Mouse (Mus musculus): ENCODE data around the gene En1.

Gene En1

DNA sequence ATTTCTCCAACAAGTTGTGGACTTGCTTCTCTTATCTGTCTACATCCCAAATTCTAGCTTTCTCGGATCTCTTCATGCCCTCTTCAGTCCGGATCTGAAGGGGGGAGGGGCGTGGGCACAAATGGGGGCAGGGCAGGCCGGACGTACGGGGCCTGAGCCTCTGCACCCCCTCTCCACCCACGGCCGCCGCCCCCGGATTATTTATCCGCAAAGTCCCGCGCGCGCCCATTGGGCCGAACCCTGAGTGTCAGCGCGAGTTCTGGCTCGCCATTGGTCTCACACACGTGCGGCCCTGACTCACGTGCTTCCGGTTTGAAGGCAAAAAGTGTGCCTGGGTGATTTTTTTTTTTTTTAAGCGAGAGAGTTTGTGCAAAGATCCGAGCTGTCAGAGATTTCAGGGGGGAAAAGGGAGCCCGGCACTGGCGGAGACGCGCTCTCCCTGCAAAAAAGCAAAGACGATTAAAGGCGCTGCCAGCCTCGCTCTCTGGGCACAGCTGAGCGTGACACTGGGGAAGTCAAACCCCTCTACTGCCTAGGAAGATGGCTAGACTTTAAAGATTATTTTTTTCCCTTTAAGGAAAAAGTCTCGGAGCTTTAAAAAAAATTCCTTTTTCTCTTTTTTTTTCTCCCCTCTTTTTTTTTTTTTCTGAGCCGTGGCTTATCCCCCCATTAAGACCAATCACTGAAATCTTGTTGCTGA lies at the start of gene En1:
TSS of gene En1 (plus strand) at position 388 of the 700 bp plus-strand sequence.
- DNase-seq (ENCODE audit: low read depth, low spot score): no peak

DNA sequence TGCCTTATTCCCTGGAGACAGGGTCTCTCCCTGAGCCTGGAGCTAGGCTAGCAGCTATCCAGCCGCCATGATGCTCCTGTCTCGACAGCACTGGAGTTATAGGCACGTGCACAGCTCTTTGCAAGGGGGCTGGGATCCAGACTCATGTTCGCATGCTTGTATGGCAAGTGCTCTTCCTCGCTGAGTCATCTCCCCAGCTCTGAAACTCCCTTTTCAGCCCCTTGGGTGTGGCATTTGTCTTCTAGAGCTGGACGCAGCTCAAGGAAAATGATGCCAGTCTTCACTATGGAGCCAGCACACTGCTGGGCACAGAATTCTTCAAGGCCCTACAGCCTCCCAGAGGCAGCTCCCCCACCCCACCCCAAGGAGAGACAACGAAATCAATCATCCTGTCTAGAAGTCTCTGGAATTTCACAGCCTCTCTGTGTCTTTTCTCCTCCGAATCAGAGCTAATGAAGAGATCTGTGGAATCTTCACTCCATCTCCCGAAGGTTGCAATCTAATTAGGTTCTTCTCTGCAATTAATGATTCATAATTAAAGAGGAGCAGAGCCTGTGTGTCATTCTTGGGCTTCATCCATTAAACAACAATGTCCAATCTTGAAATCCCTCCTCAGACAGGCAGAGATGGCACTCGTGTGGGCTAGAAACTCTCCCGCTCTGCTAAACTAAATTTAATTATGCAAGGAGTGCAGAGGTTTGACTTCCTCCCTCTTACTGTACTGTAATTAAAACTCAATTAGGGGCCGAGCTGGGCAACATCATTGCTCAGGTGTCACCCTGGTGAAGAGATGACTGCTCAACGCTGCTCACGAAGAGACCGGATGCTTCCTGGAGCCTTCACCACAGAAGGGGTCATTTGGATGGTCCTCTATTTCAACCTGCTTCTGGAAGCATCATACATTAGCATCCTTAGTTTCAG lies 45.0 kb upstream of the En1 start:
- DNase-seq (ENCODE audit: low read depth, low spot score): no peak

DNA sequence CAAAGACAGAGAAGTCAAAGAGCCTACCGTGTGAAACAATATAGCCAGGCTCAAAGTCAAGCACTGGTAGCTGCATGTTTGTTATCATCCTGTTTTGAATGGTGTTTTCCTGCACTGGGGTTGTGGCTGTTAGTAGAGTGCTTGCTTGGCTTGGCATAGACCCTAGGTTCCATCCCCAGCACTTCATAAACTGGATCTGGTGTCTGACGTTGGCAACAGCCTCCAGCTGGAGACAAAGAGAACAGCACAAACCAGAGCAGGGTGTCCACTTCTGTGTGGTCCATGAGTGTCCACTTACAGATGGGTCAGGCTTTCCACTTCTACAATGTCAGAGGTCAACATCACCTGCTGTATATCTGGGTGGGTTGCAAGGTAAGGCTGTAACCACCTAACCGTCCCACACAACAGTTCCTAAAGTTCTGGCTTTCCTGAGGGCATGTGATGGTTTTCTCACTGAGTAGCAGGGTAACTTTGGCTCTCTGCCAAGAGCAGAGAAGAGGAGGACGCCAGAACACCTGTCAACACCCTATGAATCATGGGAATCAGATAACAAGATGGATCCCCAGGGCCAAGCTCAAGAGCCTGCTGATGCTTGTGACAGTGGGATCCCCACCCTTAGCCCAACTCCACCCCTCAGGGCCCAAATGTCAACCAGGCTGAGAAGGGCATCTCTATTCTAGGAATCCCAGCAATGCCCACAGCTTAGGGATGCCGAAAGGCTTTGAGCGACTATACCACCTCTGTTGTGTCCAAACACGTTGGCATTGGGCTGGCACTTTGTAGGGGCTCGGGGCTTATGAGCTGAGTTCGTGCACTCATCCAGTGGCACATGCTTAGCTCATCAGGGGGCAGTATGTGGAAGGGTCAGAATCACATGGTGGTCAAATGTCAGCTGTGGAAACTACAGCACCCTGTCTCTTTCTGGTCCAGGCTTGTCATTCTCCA lies 43.6 kb upstream of the En1 start:
- no peak for DNase-seq (ENCODE audit: low read depth, low spot score)

DNA sequence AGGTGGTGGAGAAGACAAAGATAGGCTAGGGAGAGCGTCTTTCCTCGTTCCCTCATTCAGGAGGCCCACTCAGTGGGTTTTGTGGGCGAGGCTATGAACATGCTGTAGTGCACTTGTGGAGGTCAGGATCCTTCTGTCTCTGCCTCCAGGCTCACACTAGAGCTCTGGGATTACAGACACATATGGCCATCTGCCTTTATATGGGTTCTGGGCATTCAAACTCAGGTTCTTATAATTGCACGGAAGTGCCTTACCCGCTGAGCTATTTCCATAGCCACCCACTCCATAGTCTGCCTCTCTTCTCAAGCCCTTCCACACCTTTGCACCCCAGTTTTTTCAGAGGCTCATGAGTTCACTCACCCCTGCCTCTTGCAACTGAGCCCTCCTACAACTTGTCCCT lies 42.3 kb upstream of the En1 start:
- no peak for DNase-seq (ENCODE audit: low read depth, low spot score)

DNA sequence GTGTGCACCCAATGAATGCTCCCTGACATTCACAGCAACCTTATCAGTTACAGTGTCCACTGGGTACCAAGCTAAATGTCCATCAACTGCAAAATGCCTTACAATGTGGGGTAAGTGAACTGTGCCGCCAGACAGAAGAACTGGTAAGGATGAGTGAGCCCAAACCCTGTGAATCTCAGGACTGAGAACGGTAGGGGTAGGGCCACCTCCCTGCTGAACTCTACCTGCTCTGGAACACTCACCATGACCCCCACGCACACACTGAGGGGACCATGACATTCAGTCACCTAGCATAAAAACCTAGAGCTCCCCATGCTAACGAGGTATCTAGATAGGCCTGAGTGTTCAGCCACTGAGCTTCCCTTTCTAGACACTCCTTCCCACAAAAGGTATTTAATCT lies 20.9 kb upstream of the En1 start:
- DNase-seq (ENCODE audit: low read depth, low spot score): no peak

DNA sequence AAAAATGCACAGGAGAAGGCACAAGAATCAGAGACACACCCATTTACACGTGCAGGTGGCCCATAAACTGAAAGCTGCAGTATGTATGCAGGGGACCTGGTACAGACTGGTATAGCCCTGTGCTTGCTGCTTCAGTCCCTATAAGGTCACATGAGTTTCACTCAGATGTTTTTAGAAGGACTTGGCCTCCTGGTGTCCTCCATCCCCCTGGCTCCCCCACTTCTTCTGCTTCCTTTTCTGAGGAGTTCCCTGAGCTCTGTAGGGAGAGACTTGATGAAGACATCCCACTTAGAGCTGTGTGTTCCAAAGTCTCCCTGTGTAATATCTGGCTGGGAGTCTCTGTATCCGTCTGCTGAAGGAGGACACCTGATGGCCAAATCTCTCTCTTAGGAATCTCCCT lies 16.7 kb upstream of the En1 start:
- no peak for DNase-seq (ENCODE audit: low read depth, low spot score)

DNA sequence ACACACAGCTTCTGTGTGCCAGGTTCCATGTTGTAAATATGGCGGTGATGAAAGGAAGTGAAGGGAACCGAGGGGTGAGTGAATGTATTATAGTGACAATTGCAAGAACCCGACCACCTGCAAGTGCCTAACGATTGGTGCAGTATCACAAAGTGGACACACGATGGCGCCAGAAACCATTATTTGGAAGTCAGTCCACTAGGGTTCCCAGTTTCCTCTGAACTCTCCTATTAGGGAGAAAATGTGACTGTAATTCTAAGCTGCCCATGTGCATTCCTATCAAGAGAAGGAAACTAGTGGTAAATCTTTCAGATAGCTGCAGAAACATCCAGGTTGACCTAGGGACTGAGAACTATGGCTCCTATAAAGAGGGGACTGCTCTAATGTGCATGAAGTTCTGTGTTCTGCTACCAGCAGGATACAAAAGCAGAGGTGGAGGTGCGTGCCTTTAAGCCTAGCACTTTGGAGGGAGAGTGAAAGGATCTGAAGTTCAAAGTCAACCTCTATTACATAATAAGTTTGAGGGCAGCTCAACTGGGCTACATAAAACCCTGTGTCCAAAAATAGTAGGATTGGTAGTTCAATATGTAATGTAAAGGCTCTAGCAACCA lies 15.6 kb upstream of the En1 start:
- peak; percentile 20 for DNase-seq (ENCODE audit: low read depth, low spot score)

DNA sequence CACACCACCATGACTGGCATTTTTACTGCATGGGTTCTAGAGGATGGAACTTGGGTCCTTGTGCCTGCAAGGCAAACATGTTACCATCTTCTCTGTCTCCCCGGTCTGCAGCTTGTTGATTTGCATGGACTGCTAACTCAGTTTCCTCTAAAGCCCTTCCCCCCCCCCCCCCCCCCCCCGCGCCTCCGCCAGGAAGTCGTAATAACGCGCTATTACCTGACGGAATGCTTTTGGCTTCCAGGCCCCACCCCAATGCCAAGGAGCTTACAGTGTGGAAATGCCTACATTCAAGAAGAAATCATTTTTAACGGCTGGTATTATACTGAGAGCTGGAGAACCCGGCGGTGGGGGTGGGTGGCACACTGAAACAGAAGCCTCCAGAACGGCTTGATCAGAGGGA lies 14.8 kb upstream of the En1 start:
- DNase-seq (ENCODE audit: low read depth, low spot score): no peak

DNA sequence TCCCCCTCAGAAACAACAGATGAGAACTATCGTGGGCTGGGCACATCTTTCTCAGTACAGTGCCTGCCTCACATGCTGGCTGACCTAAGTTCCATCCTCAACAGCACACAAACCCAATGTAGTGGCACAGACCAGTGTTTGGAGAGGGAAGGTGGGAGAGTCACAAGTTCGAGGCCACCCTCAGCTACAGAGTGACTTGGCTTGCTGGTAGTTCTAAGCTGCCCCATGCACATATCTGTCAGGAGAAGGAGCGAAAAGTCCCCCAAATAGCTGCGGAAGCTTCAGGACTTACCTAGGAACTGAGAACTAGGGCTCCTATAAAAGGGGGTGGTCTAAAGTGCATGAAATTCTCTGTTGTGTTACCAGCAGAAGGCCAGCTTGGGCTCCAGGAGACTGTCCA lies 14.3 kb upstream of the En1 start:
- no peak for DNase-seq (ENCODE audit: low read depth, low spot score)

DNA sequence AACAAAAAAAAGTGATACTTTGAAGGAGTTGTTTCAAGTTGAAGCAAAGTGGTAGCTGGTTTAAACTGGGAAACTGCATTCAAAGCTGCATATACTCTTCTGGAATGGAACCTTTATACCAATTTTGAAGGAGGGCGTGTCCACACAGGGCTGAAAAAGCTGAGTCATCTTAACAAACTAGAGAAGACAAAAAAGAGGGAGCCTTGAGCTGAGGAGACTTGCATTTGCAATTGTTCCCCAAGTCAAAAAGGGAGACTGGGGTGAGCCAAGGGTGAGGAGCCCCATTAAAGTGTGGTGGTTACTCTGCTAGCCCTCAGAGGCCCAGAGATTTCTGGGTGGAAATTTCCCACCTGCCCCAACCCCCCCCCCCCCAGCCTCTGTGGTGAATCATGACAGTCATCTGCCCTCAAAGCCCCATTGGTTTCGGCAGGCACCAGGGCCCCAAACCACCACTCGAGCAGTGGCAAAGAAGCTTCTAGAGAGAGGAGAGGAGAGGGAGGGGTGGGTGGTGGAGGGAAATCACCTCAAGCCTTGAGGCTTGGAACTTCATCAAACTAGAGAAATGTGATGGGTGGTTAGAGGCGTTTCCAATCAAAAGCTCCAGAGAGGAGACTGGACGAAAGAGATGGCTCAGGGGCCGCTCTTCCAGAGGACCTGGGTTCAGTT lies 13.7 kb upstream of the En1 start:
- no peak for DNase-seq (ENCODE audit: low read depth, low spot score)

DNA sequence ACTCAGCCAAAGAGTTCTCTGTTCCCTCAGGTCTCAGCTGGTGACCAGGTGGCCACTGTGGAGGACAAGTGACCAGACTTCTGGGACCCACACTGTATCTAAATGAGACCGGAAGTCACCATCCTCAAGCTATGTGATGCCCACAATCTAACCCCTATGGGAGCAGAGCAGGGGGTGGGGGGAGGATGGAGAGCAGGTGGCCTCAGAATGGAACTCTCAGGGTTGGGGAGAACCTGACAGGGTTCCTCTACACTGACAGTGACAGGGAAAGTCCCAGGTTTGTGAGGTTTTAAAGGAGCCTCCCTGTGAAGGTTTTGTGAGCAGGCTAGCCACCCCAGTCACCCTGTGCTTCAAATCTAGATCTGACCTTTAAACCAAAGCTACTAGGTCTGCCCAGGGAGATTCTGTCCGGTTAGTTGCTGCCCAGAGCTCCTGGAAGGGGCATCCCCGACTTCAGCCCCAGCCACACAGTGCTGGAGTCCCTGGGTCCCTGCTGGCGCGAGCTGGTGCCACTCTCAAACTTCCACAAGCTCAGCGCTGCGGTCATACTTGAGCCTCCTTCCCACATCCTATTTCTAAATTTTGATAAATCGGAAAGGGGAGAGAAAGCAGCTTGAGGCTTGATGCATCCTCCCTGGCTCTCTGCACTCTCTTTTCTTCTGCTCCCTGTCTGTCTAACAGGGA lies 8.8 kb upstream of the En1 start:
- no peak for DNase-seq (ENCODE audit: low read depth, low spot score)

DNA sequence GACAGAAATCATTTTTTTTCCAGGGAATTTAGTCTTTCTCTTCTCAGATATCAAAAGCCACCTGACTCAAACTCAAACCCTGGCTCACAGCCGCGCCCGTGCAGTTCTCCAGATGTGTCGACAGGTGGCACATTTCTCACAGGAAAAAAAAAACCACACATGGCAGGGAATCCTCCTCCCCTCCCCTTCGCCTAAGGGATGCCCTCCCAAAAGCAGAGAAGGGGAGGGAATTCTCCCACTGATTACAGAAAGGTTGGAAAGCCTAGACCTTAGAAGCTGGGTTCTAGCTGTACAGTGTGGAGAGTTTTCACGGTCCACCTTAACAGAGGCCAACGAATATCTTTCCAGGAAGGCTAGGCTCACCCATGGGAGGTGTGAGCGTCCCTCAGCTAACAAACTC lies 7.6 kb upstream of the En1 start:
- DNase-seq (ENCODE audit: low read depth, low spot score): no peak

DNA sequence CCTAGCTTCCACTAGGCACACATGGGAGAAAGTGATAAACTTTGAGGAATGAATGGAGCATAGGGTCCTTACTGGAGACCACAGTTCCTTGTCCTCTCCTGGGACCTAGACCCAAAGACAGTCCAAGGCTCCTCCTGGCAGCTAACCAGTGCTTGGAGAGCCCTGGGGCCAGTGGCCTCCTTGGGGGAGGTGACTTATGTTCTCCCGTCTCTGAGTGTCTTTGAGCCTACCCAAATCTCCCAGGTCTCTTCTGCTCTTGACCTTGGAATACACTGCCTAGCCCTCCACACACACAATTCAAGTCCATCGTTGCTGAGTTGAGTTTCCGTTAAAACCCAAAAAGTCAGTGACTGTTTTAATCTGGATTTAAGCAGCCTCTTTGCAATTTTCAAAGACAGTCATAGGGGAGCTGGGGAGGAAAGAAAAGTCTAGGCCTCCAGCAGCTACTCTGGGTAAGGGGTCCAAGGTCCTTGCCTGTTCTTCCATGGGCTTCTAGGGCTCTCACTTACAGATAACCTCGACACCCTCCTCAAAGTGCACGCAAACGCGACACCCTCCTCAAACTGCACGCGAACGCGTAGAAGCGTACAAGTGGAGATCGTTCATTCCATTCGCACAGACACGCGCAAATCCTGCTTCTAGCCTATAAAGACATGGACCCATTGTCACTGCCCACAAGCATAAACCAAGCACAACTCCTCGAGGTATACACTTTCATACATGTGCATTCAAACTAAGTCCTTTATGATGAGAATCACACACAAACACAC lies 6.6 kb upstream of the En1 start:
- no peak for DNase-seq (ENCODE audit: low read depth, low spot score)

DNA sequence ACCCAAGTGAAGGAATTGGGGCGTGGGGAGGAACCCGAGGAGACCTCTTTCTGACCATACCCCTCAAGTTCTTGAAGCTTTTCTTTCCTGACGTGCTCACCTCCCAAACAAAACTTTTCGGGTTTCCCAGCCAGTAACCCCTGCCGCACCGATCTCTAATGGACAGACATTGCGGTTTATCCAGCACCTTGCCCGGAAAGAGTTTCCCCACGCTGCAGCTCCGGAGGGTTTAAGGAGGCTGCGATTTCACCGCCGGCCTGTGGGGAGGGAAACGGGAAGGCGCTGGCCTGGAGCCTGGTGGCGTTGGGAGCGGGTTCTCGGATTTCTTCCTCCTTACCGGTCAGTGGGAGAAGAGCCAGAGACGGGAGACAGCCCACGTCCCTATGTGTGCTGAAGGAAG lies 5.9 kb upstream of the En1 start:
- DNase-seq (ENCODE audit: low read depth, low spot score): no peak

DNA sequence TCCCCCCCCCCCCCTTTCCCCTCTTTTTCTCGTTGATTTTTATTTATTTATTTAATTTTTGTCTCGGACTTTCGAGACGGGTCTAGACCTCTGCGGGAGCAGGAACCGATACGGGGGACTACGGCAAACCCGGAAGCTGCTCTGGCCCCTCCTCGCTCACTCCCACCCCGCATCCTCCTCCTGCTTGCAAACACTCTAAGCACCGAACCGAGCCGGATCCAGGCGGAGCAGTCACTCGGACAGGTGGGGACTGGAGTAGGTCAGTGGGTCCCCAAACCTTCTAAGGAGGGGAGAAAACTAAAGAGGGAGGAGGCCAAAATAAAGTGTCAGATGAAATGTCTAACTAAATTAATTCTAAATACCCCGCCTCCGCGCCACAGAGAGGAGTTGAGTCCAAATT lies 5.4 kb upstream of the En1 start:
- DNase-seq (ENCODE audit: low read depth, low spot score): no peak

DNA sequence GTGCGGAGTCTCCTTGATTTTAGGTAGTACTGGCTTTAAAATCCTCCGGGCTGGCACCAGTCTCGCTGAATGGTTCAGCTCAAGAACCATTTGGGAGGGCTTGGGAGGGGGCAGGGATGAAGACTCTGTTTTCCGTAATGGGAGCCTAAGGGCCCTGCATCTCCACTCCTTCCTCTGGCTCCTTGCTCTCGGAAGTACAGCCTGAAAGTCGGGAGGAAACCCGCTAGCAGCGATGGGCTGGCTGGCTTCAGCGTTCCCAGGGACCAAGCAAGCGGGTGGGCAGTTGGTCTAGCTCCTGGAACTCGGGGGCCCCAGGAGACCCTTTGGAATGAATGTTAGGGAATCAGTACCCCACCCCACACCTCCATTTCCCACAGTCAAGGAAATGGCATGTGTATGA lies 4.9 kb upstream of the En1 start:
- DNase-seq (ENCODE audit: low read depth, low spot score): no peak

DNA sequence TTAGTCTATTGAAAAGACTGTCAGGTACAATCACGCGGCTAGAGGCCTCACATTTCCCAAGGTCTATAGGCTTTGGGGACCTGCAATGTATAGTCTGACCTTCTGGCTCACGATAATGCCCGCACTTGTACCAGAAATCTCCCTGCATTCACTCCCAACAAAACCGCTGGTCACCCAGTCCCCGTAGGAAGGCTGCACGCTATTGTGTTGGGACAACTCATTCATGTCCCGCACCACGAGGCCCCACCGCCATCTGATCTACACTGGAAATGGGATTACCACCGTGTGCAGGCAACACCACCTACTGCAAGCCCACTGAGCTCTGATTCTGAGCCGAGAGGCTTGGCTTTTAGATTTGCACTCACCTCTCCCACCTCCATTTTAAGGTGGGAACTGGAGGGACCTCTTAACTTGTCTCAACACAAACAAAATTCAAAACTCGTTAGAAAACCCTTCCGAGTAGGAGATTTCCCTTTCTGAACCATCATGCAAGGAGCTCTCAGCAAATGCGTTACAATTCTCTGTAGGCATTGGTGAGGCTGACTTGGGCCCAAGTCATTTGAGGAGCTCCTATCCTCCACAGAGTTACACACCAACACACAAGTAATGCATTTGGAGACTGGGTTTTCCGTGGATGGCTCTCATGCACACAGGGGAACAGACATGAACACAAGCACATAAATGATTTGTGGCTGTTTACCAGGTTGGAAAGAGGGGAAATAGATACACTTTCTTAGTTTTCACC lies 3.9 kb upstream of the En1 start:
- DNase-seq (ENCODE audit: low read depth, low spot score): no peak

DNA sequence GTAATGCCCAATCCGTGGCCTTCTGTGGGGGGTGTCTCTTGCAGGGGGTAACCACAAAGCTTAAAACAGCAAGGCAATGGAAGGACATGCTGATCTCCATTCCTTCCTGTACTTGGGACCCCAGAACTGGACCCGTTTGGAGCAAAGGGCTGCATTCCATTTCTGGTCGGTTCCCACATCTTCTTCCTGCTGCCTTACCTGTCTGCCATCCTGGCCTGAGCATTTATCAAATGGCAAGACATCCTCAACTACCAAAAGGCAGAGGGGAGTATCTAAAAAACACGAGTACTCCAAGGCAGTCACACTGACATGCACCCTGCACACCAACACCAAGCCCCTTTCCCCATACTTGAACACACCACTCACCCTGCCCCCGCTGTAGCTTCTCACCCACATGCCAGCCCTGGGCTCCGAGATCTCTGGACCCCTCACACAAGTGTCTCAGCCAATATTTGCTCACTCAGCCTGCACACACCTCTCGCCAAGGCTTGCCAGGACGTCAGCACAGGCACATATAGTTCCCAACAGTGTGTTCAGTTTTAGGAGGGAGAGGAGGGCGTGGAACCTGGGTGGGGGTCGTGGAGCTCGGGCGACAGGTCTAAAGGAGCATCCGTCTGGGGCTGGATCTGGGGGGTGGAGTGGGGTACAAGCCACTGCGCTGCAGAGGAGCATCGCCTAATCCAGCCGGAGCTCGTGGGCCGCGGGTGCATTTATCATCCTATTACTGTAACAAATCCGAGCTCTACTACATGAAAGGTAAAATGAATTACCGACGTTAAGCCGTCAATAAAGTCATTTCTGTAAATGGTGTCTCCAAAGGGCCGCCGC lies 2.7 kb upstream of the En1 start:
- no peak for DNase-seq (ENCODE audit: low read depth, low spot score)
